Mouse (Mus musculus) spleen, postnatal 4 days (tissue): Measurements from ENCODE around the gene Fyb.
"Not testable (repeated sequence)": the region's sequence is repeated elsewhere in the genome, so short reads cannot be mapped to it uniquely, and the experiment has no call there.

Experiments
- DNase-seq, 2 experiments: peaks; one replicate each; pipeline ENCODE4 v3.0.0; 2022; ENCODE audit warnings: low spot score in 2 of 2

Fyb gene

GRCm38 (mm10) chr15:6562161-6562560 lies 39.5 kb downstream of the Fyb start:
- DNase-seq, result no peak

- DNase-seq, result no peak
These were observed 40.0 kb downstream of the Fyb start for GRCm38 (mm10) chr15:6562629-6563028.

GRCm38 (mm10) chr15:6564977-6565421 lies 42.3 kb downstream of the Fyb start:
- DNase-seq, result peak in 1 of 2 experiments; percentile 20

GRCm38 (mm10) chr15:6565873-6566272 lies 43.2 kb downstream of the Fyb start:
- no peak for DNase-seq

- no peak for DNase-seq
These were observed 45.3 kb downstream of the Fyb start for GRCm38 (mm10) chr15:6567993-6568392.

- DNase-seq, result no peak
These were observed 46.0 kb downstream of the Fyb start for GRCm38 (mm10) chr15:6568605-6569004.

- no peak for DNase-seq
These were observed 46.4 kb downstream of the Fyb start for GRCm38 (mm10) chr15:6569074-6569473.

GRCm38 (mm10) chr15:6570164-6570861 lies 47.7 kb downstream of the Fyb start:
- DNase-seq, result no peak

GRCm38 (mm10) chr15:6570876-6571275 lies 48.2 kb downstream of the Fyb start:
- peak; percentile 49 to 70 for DNase-seq

- DNase-seq, result peak in 1 of 2 experiments; percentile 26
These were observed 51.8 kb downstream of the Fyb start for GRCm38 (mm10) chr15:6574283-6574960.

GRCm38 (mm10) chr15:6577971-6578370 lies 55.3 kb downstream of the Fyb start:
- no peak for DNase-seq

- no peak for DNase-seq
These were observed 56.0 kb downstream of the Fyb start for GRCm38 (mm10) chr15:6578654-6579053.

GRCm38 (mm10) chr15:6579194-6579768 lies 56.6 kb downstream of the Fyb start:
- no peak for DNase-seq

GRCm38 (mm10) chr15:6579769-6580261 lies 57.2 kb downstream of the Fyb start:
- no peak for DNase-seq

- no peak for DNase-seq
These were observed 62.0 kb downstream of the Fyb start for GRCm38 (mm10) chr15:6584645-6585044.

- not testable (repeated sequence) for DNase-seq
These were observed 63.7 kb downstream of the Fyb start for GRCm38 (mm10) chr15:6586351-6586750.

- no peak for DNase-seq
These were observed 64.9 kb downstream of the Fyb start for GRCm38 (mm10) chr15:6587526-6587925.

- no peak for DNase-seq
These were observed 65.5 kb downstream of the Fyb start for GRCm38 (mm10) chr15:6588192-6588591.

GRCm38 (mm10) chr15:6590846-6591451 lies 68.3 kb downstream of the Fyb start:
- no peak for DNase-seq

- DNase-seq, result no peak
These were observed 68.9 kb downstream of the Fyb start for GRCm38 (mm10) chr15:6591527-6591926.

- no peak for DNase-seq
These were observed 70.1 kb downstream of the Fyb start for GRCm38 (mm10) chr15:6592561-6593253.

- DNase-seq, result no peak
These were observed 70.6 kb downstream of the Fyb start for GRCm38 (mm10) chr15:6593254-6593623.
